Mouse (Mus musculus) testis, adult 2 months (tissue): Measurements from ENCODE around the gene Gm1110. TPM values are rescaled to one million over a fixed set of nuclear protein-coding genes. Genes with fewer than 3 reads are reported as not detected.

Source experiments
- H3K27ac ChIP-seq: fragments of 200-500 bp; 2 replicates; pipeline ENCODE4 v1.5.1; 2012; ENCODE audit warnings: low read depth, low read length; ENCODE audit not compliant: control insufficient read depth, insufficient read depth
- H3K27me3 ChIP-seq: fragments of 200-500 bp; 2 replicates; pipeline ENCODE4 v1.6.1; 2012; ENCODE audit warnings: mild to moderate bottlenecking, low read length, moderate library complexity; ENCODE audit not compliant: control insufficient read depth, insufficient read depth
- H3K36me3 ChIP-seq: fragments of 200-500 bp; 2 replicates; pipeline ENCODE4 v1.6.1; 2012; ENCODE audit warnings: mild to moderate bottlenecking, low read length; ENCODE audit not compliant: control insufficient read depth, insufficient read depth
- H3K4me1 ChIP-seq: fragments of 200-500 bp; 2 replicates; pipeline ENCODE4 v1.6.1; 2012; ENCODE audit warnings: low read length; ENCODE audit not compliant: control insufficient read depth, insufficient read depth
- H3K4me3 ChIP-seq: fragments of 200-500 bp; 2 replicates; pipeline ENCODE4 v1.5.1; 2012; ENCODE audit warnings: low read depth, mild to moderate bottlenecking, low read length, moderate library complexity, mixed read lengths; ENCODE audit not compliant: control insufficient read depth
- CTCF ChIP-seq: fragments of 200-500 bp; IDR thresholded peaks from 2 replicates; pipeline ENCODE4 v1.5.1; 2012; ENCODE audit warnings: low read depth, mild to moderate bottlenecking, inconsistent platforms, low read length, moderate library complexity; ENCODE audit not compliant: control insufficient read depth, insufficient read depth, insufficient replicate concordance
- POLR2A ChIP-seq: fragments of 200-500 bp; IDR thresholded peaks from 2 replicates; pipeline ENCODE4 v1.6.1; 2012; ENCODE audit warnings: low read depth, mild to moderate bottlenecking, inconsistent platforms, low read length, moderate library complexity; ENCODE audit not compliant: control insufficient read depth
- polyA plus RNA-seq: library from polyadenylated mRNA; depleted of rRNA; stranded (reverse); fragments of >200 nt; gene quantifications from 2 replicates; pipeline ENCODE4 v1.2.3, GENCODE M21; 2012; rRNA removed

The Gm1110 gene
- polyA plus RNA-seq, 1 experiment, result not detected

DNA sequence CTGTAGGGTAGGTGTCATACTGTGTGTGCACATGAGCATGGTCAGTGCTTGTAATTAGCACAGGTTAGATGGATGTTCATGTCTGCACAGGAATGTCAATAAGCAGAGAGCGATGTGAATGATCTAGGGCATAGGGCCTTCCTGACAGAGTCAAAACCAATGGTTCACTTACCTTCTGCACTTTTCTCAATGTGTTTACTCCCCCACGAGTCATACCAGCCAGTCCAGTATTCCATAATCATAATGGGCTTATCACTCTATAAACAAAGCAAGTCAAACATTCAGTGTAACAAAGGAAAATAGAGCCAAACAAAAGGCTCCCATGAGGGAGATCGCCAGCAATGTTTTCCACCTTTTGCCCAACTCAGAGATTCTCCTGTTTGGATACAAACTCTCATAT lies 91.8 kb downstream of the Gm1110 start:
- Histone ChIP-seq H3K4me1 (no peaks in the 10 kb centered on the region), H3K27ac (no peak overlapping the region), H3K36me3 (no peaks in the 10 kb centered on the region), H3K4me3 (no peak overlapping the region; the same call in 1 of the 2 replicates), H3K27me3 (no peaks in the 10 kb centered on the region)
- TF ChIP-seq CTCF (no peak), POLR2A (no peak)

Other genes starting within 250 kb of the Gm1110 start
- 0.04 and 0.12 TPM in 2 replicates for gene B3gat1, start 189.4 kb downstream of the Gm1110 start, polyA plus RNA-seq
- 7.3 and 20.5 TPM in 2 replicates for gene Glb1l2, start 116.6 kb downstream of the Gm1110 start, polyA plus RNA-seq
- gene Glb1l3, start 62.2 kb downstream of the Gm1110 start, polyA plus RNA-seq, result 75.8 and 107 TPM in 2 replicates
- 12.5 and 14.1 TPM in 2 replicates for gene Acad8, start 76.5 kb upstream of the Gm1110 start, polyA plus RNA-seq
- gene Thyn1, start 76.6 kb upstream of the Gm1110 start, polyA plus RNA-seq, result 24.6 and 25.9 TPM in 2 replicates
- gene Vps26b, start 107.0 kb upstream of the Gm1110 start, polyA plus RNA-seq, result 6.4 TPM in 2 replicates
- gene Ncapd3, start 107.1 kb upstream of the Gm1110 start, polyA plus RNA-seq, result 15.3 and 16.4 TPM in 2 replicates
- gene Jam3, start 232.3 kb upstream of the Gm1110 start, polyA plus RNA-seq, result 30.0 and 34.1 TPM in 2 replicates